ENCODE assay signal across 8 mouse cellular contexts in the genomic region with DNA sequence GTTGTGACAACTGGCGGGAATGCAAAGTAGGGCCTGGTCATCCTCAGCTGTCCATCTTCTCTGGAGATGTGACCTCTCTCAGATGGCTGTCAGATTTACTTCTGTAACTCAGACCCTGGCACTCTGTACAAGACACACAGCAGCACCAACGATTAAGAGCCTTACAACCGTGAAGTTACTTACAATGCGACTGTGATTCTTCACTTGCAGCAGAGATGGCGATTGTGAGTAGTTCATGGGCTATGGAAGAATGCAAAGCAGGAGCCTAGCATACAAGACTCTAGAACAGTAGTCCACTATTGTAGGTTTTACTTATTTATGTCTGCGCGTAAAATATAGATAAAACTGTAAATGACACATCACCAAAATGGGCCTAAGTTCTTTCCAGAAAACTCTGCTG. TPM values are rescaled to one million over a fixed set of nuclear protein-coding genes. Genes with fewer than 3 reads are reported as not detected.
A peak's percentile ranks its signal among the peaks of the same experiment; 100 is the strongest.
DNase-seq lines count a peak whose midpoint lies in the region; ATAC-seq and TF ChIP-seq lines count a peak whose summit lies in the region.

No protein-coding gene starts in this region.

- no peaks in the 10 kb centered on the region for H3K27me3 ChIP-seq in embryonic facial prominence, embryonic 13.5 days
- H3K27me3 ChIP-seq in intestine, embryonic 15.5 days (replicated peaks): no peaks in the 10 kb centered on the region
- no peaks in the 10 kb centered on the region for H3K27me3 ChIP-seq in neural tube, embryonic 12.5 days (replicated peaks)

- peaks cover 8% of the 10 kb centered on the region; the same call in 1 of the 2 replicates for H3K36me3 ChIP-seq in embryonic facial prominence, embryonic 13.5 days
- H3K36me3 ChIP-seq in intestine, embryonic 15.5 days: peaks cover 4% of the 10 kb centered on the region; the same call in 1 of the 2 replicates
- no peaks in the 10 kb centered on the region for H3K36me3 ChIP-seq in neural tube, embryonic 12.5 days

- peak overlapping the region; percentile 89 for H3K4me3 ChIP-seq in layer of hippocampus, adult 2 months
- peak overlapping the region; percentile 91 for H3K4me3 ChIP-seq in embryonic facial prominence, embryonic 13.5 days
- peak overlapping the region; percentile 92 for H3K4me3 ChIP-seq in intestine, embryonic 15.5 days (replicated peaks)
- peak overlapping the region; percentile 71 for H3K4me3 ChIP-seq in neural tube, embryonic 12.5 days

- TF ChIP-seq CTCF in layer of hippocampus, adult 2 months (conservative IDR thresholded peaks at IDR 0.05): no peak

- no peak; the same call in 1 of the 2 replicates for ATAC-seq in embryonic facial prominence, embryonic 13.5 days (ENCODE audit: insufficient number of reproducible peaks, insufficient read depth, low FRiP score, low TSS enrichment, low read depth)
- peak; percentile 23; the same call in 1 of the 2 replicates for ATAC-seq in intestine, embryonic 15.5 days
- ATAC-seq in neural tube, embryonic 12.5 days (ENCODE audit: low FRiP score, low read depth): 0 out of 2 replicates have a peak, but pooled peaks have one; percentile 19
- ATAC-seq in inflammation-experienced regulatory T-cells, adult 6 months: no peak

- DNase-seq in layer of hippocampus, adult 2 months (ENCODE audit: low spot score in 2 of 2): no peak
- no peak for DNase-seq in layer of hippocampus, adult 9-10 months (ENCODE audit: low spot score)
- no peak for DNase-seq in cerebellum, adult 11-12 months
- no peak for DNase-seq in ovary, postnatal 36 days (ENCODE audit: low spot score)

- peak overlapping the region; percentile 71 for H3K4me2 ChIP-seq in embryonic facial prominence, embryonic 13.5 days
- H3K4me2 ChIP-seq in intestine, embryonic 15.5 days (replicated peaks): peak overlapping the region; percentile 69
- peak overlapping the region; percentile 72 for H3K4me2 ChIP-seq in neural tube, embryonic 12.5 days (replicated peaks)

- peak overlapping the region; percentile 97 for H3K27ac ChIP-seq in layer of hippocampus, adult 2 months
- no peak overlapping the region; the same call in 1 of the 2 replicates for H3K27ac ChIP-seq in embryonic facial prominence, embryonic 13.5 days
- peak overlapping the region; percentile 94; the same call in 1 of the 2 replicates for H3K27ac ChIP-seq in intestine, embryonic 15.5 days
- H3K27ac ChIP-seq in neural tube, embryonic 12.5 days: no peak overlapping the region

- H3K4me1 ChIP-seq in embryonic facial prominence, embryonic 13.5 days: peaks cover 19% of the 10 kb centered on the region
- peaks cover 11% of the 10 kb centered on the region; the same call in 1 of the 2 replicates for H3K4me1 ChIP-seq in intestine, embryonic 15.5 days (replicated peaks)
- peaks cover 15% of the 10 kb centered on the region; the same call in 1 of the 2 replicates for H3K4me1 ChIP-seq in neural tube, embryonic 12.5 days

- WGBS in embryonic facial prominence, embryonic 13.5 days: 23% methylated on average over 7 of the region's 7 CpGs
- WGBS in intestine, embryonic 15.5 days: 19% methylated on average over 7 of the region's 7 CpGs
- 26% methylated on average over 7 of the region's 7 CpGs for WGBS in neural tube, embryonic 12.5 days

- H3K9me3 ChIP-seq in embryonic facial prominence, embryonic 13.5 days: 0 out of 2 replicates have a peak, but pooled peaks cover 3% of the 10 kb centered on the region
- H3K9me3 ChIP-seq in intestine, embryonic 15.5 days: no peaks in the 10 kb centered on the region
- H3K9me3 ChIP-seq in neural tube, embryonic 12.5 days: no peaks in the 10 kb centered on the region

- H3K9ac ChIP-seq in embryonic facial prominence, embryonic 13.5 days: peak overlapping the region; percentile 82
- peak overlapping the region; percentile 80; the same call in 1 of the 2 replicates for H3K9ac ChIP-seq in intestine, embryonic 15.5 days
- 0 out of 2 replicates have a peak overlapping the region, but pooled peaks have one; percentile 70 for H3K9ac ChIP-seq in neural tube, embryonic 12.5 days

RNA-seq across cellular contexts. Expression of gene Atp6v0e, which starts 12.8 kb away (rescaled TPM):
- total RNA-seq in layer of hippocampus, adult 2 months (2021): 10 to 100 TPM; 47.0 to 56.7 TPM
- 180 and 202 TPM in 2 replicates for polyA plus RNA-seq in embryonic facial prominence, embryonic 13.5 days (2015; fragmentation: Nextera tagmentation; extraction: Ambion mirVana)
- 259 and 286 TPM in 2 replicates for polyA plus RNA-seq in intestine, embryonic 15.5 days (2015; fragmentation: Nextera tagmentation; extraction: Ambion mirVana)
- polyA plus RNA-seq in neural tube, embryonic 12.5 days (2016; fragmentation: Nextera tagmentation; extraction: Ambion mirVana): 109 and 112 TPM in 2 replicates
- 100 to 1,000 TPM; 402 to 432 (median 418) TPM for polyA plus RNA-seq in inflammation-experienced regulatory T-cells, adult 6 months (2017; shearing (Covaris generic))

RNA-seq across cellular contexts. Expression of gene Crebrf, which starts 39.6 kb away (rescaled TPM):
- 100 to 1,000 TPM; 127 to 134 TPM for total RNA-seq in layer of hippocampus, adult 2 months (2021)
- 8.1 and 8.2 TPM in 2 replicates for polyA plus RNA-seq in embryonic facial prominence, embryonic 13.5 days (2015; fragmentation: Nextera tagmentation; extraction: Ambion mirVana)
- polyA plus RNA-seq in intestine, embryonic 15.5 days (2015; fragmentation: Nextera tagmentation; extraction: Ambion mirVana): 8.3 and 8.8 TPM in 2 replicates
- 5.0 and 7.9 TPM in 2 replicates for polyA plus RNA-seq in neural tube, embryonic 12.5 days (2016; fragmentation: Nextera tagmentation; extraction: Ambion mirVana)
- 10 to 100 TPM; 29.4 to 66.0 (median 53.7) TPM for polyA plus RNA-seq in inflammation-experienced regulatory T-cells, adult 6 months (2017; shearing (Covaris generic))

Comparison
In these comparisons a context has a peak if more than half of its experiments do, and no peak if none do; other contexts are left out.
1. H3K27ac ChIP-seq: peak in layer of hippocampus, adult 2 months (single experiment) and intestine, embryonic 15.5 days (single experiment); none in embryonic facial prominence, embryonic 13.5 days (single experiment) and neural tube, embryonic 12.5 days (single experiment).
2. ATAC-seq: peak in intestine, embryonic 15.5 days (single experiment) and neural tube, embryonic 12.5 days (single experiment); none in embryonic facial prominence, embryonic 13.5 days (single experiment) and inflammation-experienced regulatory T-cells, adult 6 months (single experiment).
3. Peak in every context shown above with its lines, with median percentiles within 50 percentile points of each other: H3K4me3 ChIP-seq, H3K4me2 ChIP-seq and H3K9ac ChIP-seq.